Mouse (Mus musculus) midbrain, embryonic 10.5 days (tissue): ENCODE data around the gene B130006D01Rik. TPM values are rescaled to one million over a fixed set of nuclear protein-coding genes. Genes with fewer than 3 reads are reported as not detected.

Experiments used
- DNase-seq: peaks from one replicate; pipeline ENCODE4 v3.0.0-alpha.2; 2017; ENCODE audit warnings: low spot score
- H3K27ac ChIP-seq: fragments of 300-500 bp; sonication (generic); replicated peaks from 2 replicates; pipeline ENCODE4 v1.5.1; 2016; ENCODE audit warnings: mild to moderate bottlenecking
- H3K27me3 ChIP-seq: fragments of 300-500 bp; sonication (generic); 2 replicates; pipeline ENCODE4 v1.6.1; 2016; ENCODE audit warnings: low read depth, mild to moderate bottlenecking; ENCODE audit not compliant: poor library complexity, severe bottlenecking
- H3K36me3 ChIP-seq: fragments of 300-500 bp; sonication (generic); 2 replicates; pipeline ENCODE4 v1.6.1; 2016; ENCODE audit warnings: mild to moderate bottlenecking, moderate library complexity
- H3K4me1 ChIP-seq: fragments of 300-500 bp; sonication (generic); 2 replicates; pipeline ENCODE4 v1.6.1; 2016
- H3K4me3 ChIP-seq: fragments of 300-500 bp; sonication (generic); 2 replicates; pipeline ENCODE4 v1.5.1; 2016; ENCODE audit warnings: mild to moderate bottlenecking, moderate library complexity
- H3K9me3 ChIP-seq: fragments of 300-500 bp; sonication (generic); replicated peaks from 2 replicates; pipeline ENCODE4 v1.6.1; 2016; ENCODE audit warnings: mild to moderate bottlenecking
- WGBS: fragments of 180-500 bp; shearing (Covaris S2); methylation state at CpG from one replicate; pipeline ENCODE4 v1.1.7; 2016; 5-methylcytosine and 5-hydroxymethylcytosine counted together
- polyA plus RNA-seq: library from polyadenylated mRNA; unstranded; fragments of >200 nt; fragmentation: Nextera tagmentation; extraction: Ambion mirVana; gene quantifications from 2 replicates; pipeline ENCODE4 v1.2.1, GENCODE M21; 2016

Gene B130006D01Rik
- polyA plus RNA-seq, 1 experiment from 2014 or later = 0.93 TPM

DNA sequence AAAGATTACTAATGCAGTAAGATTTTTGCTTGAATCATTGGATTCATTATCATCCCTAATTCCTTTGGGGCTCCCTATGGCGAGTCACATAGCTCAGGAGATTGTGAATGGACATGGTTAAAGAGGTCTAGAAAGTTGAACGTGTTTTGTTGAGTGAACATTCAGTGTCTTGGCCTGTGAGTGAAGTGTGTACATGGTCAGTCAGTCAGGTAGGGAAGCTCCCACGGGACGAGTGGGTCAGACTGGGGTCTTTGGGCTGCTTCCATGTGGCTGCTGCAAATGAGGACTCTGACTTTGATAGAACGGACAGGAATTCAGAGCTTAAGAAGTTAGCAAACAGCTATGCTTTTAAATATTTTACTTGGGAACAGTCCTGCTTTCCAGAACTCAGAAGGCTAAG lies 37.1 kb downstream of the B130006D01Rik start:
- no peaks in the 10 kb centered on the region for H3K27me3 ChIP-seq
- H3K27ac ChIP-seq = no peak overlapping the region
- no peaks in the 10 kb centered on the region for H3K9me3 ChIP-seq
- peaks cover 57% of the 10 kb centered on the region for H3K36me3 ChIP-seq
- WGBS = 89% methylated on average over 5 of the region's 5 CpGs
- no peaks in the 10 kb centered on the region for H3K4me1 ChIP-seq
- no peak for DNase-seq
- H3K4me3 ChIP-seq = no peak overlapping the region

DNA sequence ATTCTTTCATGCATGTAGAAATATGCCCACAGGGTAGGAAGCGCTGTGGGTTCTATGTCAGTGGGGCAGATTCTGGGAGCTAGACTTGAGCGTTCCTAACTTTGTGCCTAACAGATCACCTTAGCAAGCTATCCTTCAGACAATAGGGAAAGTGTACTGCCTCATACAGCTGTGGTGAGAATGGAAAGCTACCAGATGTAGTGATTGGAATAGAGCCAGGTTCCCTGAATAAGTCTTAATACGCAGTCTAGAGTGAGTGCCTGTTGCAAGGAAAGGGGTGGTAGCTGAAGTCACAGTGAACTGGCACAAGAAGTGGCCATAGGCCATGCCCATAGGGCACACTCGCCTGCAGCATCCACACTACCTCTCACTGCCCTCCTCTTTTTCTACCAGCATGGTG lies 39.6 kb downstream of the B130006D01Rik start:
- Histone ChIP-seq H3K36me3 (peaks cover 35% of the 10 kb centered on the region), H3K27ac (no peak overlapping the region), H3K4me3 (no peak overlapping the region), H3K27me3 (no peaks in the 10 kb centered on the region), H3K4me1 (no peaks in the 10 kb centered on the region), H3K9me3 (no peaks in the 10 kb centered on the region)
- no peak for DNase-seq
- WGBS = 93% methylated on average over 4 of the region's 4 CpGs

DNA sequence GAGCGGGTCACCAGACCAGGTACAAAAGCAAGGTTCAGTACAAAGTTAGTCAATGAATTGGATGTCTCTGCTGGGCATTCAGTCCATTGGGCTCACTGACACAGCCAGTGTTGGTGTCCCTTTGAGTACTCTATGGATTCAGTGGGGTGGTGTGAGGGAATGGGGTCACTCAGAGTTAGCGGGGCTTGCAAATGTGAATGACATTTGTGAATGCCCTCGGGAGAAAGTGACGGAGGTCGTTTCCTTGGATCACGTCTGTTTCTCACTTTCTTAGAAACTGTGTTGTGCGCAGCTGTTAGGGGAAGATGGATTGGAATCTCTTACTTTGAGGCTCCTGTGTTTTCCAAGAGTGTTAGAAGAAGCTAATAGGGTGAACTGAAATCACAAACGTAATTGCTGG lies 41.4 kb downstream of the B130006D01Rik start:
- no peaks in the 10 kb centered on the region for H3K9me3 ChIP-seq
- 82% methylated on average over 8 of the region's 8 CpGs for WGBS
- H3K4me1 ChIP-seq = no peaks in the 10 kb centered on the region
- no peaks in the 10 kb centered on the region for H3K27me3 ChIP-seq
- peaks cover 38% of the 10 kb centered on the region for H3K36me3 ChIP-seq
- no peak for DNase-seq
- H3K4me3 ChIP-seq = no peak overlapping the region
- no peak overlapping the region for H3K27ac ChIP-seq

DNA sequence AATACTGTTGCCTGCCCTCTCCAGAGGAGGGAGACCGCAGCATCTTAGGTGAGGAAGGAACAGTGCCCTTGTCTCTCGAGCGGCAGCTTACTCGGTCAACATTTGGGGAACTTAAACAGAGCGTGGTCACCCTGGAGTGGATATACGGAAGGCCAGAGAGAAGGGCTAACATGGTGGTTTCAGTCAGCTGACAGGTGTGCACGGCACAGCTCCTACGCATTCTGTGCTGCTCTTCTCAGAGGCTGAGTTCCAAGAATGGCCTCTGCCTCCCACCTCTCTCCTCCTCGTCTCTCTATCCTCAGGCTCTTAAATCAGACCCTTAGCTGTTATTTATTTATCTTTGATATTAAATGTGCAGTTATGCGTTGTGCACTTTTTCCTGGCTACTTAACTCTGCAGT lies 41.9 kb downstream of the B130006D01Rik start:
- H3K9me3 ChIP-seq = no peaks in the 10 kb centered on the region
- 88% methylated on average over 10 of the region's 10 CpGs for WGBS

DNA sequence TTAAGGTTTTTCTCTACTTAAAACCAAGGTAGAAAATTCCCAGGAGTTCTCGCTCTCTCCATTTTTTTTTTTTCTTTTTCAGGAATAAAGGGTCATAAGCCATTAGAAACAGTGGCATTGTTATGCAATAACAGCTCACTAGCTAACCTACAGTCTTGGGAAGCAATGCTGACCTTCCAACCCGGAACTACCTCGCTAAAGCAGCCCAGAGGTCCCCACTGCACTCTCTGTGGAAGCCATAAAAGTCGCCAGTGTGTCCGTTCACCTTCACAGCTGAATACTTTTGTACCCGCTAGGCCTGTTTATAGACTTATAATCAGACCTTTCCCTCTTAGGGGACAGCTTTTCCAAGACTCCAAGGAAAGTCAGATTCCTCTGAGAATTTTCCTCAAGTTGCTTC lies 44.9 kb downstream of the B130006D01Rik start:
- H3K27me3 ChIP-seq = no peaks in the 10 kb centered on the region
- H3K27ac ChIP-seq = no peak overlapping the region
- H3K36me3 ChIP-seq = peaks cover 32% of the 10 kb centered on the region
- no peaks in the 10 kb centered on the region for H3K9me3 ChIP-seq
- H3K4me1 ChIP-seq = no peaks in the 10 kb centered on the region
- no peak overlapping the region for H3K4me3 ChIP-seq
- DNase-seq = no peak
- 88% methylated on average over 6 of the region's 6 CpGs for WGBS

More for the DNA sequence above, 41.9 kb downstream of the B130006D01Rik start:
- Histone ChIP-seq H3K4me1 (no peaks in the 10 kb centered on the region), H3K27me3 (no peaks in the 10 kb centered on the region), H3K27ac (no peak overlapping the region), H3K4me3 (no peak overlapping the region), H3K36me3 (peaks cover 39% of the 10 kb centered on the region)
- no peak for DNase-seq

DNA sequence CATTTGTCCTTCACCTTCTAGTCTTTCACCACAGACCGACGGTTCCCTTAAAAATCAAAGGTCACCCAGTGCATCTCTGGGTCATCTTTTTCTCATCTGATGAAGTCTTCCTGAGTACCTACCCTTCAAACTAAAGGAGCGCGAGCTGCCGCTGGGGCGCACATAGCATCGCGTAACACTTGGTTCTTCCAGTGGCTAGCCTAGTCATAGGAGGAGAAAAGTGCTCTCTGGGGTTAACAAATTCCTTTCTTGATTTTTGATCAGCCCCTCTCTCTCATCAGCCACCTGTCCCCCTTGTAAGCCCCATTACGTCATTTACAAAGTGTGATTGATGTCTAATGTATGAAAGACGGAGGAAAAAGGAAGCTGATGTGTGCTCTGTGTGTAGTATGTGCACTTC lies 45.8 kb downstream of the B130006D01Rik start:
- 96% methylated on average over 10 of the region's 10 CpGs for WGBS
- no peaks in the 10 kb centered on the region for H3K27me3 ChIP-seq
- no peaks in the 10 kb centered on the region for H3K4me1 ChIP-seq
- DNase-seq = no peak
- no peak overlapping the region for H3K4me3 ChIP-seq
- H3K9me3 ChIP-seq = no peaks in the 10 kb centered on the region
- H3K36me3 ChIP-seq = peaks cover 22% of the 10 kb centered on the region
- no peak overlapping the region for H3K27ac ChIP-seq

DNA sequence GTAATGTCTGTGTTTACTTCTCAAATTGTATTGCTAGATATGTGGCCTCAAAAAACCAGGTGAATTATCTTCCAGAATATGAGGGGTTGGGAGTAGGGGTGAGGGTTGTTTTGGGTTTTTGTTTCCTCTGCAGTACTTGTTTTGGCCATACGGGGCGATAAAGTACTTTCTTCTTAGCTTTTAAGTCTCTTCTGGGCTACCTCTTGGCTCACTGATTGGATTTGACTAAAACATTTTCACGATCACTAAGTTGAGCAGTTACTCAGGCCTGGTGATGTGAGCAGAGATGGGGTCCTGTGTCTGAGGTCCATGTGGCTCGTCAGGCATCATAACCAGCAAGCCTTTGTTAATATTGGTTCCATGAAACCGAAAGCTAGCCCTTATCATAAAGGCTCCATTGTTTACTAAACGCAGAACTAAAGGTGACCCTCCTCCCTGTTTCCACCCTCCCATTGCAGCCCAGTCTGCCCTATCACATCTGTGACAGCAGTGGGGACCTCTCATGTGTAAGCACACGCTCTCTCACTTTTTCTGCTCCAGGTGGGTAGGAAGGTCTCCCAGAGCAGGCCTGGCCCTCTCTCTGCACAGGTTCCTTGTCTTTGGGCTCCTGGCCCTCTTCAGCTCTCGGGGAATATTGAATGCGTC lies 47.5 kb downstream of the B130006D01Rik start:
- H3K4me1 ChIP-seq = no peaks in the 10 kb centered on the region
- WGBS = 68% methylated on average over 9 of the region's 9 CpGs
- no peak overlapping the region for H3K4me3 ChIP-seq
- no peak for DNase-seq
- no peak overlapping the region for H3K27ac ChIP-seq
- peaks cover 15% of the 10 kb centered on the region for H3K36me3 ChIP-seq
- no peaks in the 10 kb centered on the region for H3K9me3 ChIP-seq
- no peaks in the 10 kb centered on the region for H3K27me3 ChIP-seq

DNA sequence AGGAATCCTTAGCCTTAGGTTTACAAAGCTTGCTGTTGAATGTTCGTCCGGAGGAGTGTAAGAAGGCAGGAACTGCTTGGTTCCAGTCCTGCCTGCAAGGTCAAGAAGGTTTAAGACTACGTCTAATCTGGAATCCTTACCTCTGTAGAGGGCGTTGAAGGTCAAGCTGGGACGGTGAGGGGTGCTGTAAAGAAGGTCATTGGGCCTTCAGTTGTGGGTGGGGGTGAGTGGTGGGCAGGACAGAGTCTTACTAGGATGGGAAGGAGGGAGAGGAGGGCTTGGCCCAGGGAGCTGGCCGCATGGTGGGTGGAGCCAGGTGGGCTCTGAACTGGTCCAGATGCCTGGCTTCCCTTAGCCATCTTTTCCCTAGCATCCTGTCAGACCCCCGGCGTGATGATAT lies 48.3 kb downstream of the B130006D01Rik start:
- DNase-seq = no peak
- H3K4me3 ChIP-seq = no peak overlapping the region
- 90% methylated on average over 8 of the region's 8 CpGs for WGBS
- H3K4me1 ChIP-seq = no peaks in the 10 kb centered on the region
- H3K27ac ChIP-seq = no peak overlapping the region
- no peaks in the 10 kb centered on the region for H3K9me3 ChIP-seq
- no peaks in the 10 kb centered on the region for H3K27me3 ChIP-seq
- peaks cover 17% of the 10 kb centered on the region for H3K36me3 ChIP-seq

DNA sequence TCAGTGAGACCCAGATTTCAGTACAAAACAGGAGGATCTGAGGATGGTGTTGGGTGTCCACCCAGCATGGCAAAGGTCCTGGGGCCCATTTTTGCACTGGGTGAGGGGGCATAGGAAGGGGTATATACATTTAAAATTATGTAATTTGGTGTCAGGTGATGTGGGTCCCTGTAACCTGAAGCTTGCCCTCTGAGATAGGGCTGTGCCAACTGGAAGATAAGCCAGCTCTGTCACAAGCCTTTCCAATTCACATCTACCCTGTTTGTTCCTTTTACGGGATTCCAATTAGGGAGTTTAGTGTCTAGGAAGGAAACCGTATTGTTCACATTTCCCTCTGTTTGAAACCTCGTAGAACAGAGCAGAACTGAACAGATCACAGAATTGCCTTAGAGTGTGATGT lies 49.9 kb downstream of the B130006D01Rik start:
- 93% methylated on average over 3 of the region's 3 CpGs for WGBS
- no peaks in the 10 kb centered on the region for H3K9me3 ChIP-seq
- no peak for DNase-seq
- H3K27me3 ChIP-seq = no peaks in the 10 kb centered on the region
- no peak overlapping the region for H3K27ac ChIP-seq
- H3K36me3 ChIP-seq = peaks cover 19% of the 10 kb centered on the region
- no peaks in the 10 kb centered on the region for H3K4me1 ChIP-seq
- H3K4me3 ChIP-seq = no peak overlapping the region

Other genes starting within 250 kb of the B130006D01Rik start
- gene Nxph3, start 209.0 kb upstream of the B130006D01Rik start, polyA plus RNA-seq = 0.68 and 0.78 TPM in 2 replicates
- 17.9 and 22.5 TPM in 2 replicates for gene Ngfr, start 135.9 kb upstream of the B130006D01Rik start, polyA plus RNA-seq
- 227 and 251 TPM in 2 replicates for gene Phb, start 56.6 kb upstream of the B130006D01Rik start, polyA plus RNA-seq
- 13.7 and 17.8 TPM in 2 replicates for gene Zfp652, start 10.9 kb upstream of the B130006D01Rik start, polyA plus RNA-seq
- 0.30 TPM in 1 of 2 replicates, not detected in the other for gene Phospho1, start 100.9 kb downstream of the B130006D01Rik start, polyA plus RNA-seq
- 4.4 and 6.1 TPM in 2 replicates for gene Gngt2, start 113.6 kb downstream of the B130006D01Rik start, polyA plus RNA-seq
- 3.5 and 3.6 TPM in 2 replicates for gene Abi3, start 118.9 kb downstream of the B130006D01Rik start, polyA plus RNA-seq
- 0.11 and 0.14 TPM in 2 replicates for gene B4galnt2, start 191.3 kb downstream of the B130006D01Rik start, polyA plus RNA-seq